Mouse (Mus musculus): ENCODE data around the gene Med19. TPM values are rescaled to one million over a fixed set of nuclear protein-coding genes. Genes with fewer than 3 reads are reported as not detected.
A peak's percentile ranks its signal among the peaks of the same experiment; 100 is the strongest.

Gene Med19
- polyA plus RNA-seq, 1 experiment = 14.3 TPM

DNA sequence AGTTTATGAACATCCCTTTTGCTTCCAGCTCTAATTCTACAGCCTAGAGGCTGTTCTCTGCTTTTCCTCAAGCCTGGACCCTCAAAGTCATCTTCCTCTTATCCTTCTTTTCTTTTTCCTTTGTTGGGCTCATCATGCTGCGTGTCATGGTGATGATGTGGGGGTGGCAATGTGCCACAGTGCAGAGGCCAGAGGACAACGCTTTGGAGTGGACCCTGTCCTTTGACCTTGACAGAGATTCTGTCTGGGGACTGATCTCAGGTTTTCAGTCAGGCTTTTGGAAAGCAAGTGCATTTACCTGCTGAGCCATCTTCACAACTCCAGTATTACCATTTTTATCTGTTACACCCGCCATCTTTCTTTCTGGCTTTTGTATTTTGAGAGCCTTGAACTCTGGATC, 53.0 kb downstream of the Med19 start:
- TF ChIP-seq POLR2A (IDR thresholded peaks at IDR 0.05; ENCODE audit: control insufficient read depth, low read depth, low read length) (no peak), CTCF (IDR thresholded peaks at IDR 0.05; ENCODE audit: control insufficient read depth, insufficient read depth, insufficient replicate concordance, low read depth, low read length) (no peak)
- peaks cover 10% of the 10 kb centered on the region for H3K4me1 ChIP-seq (ENCODE audit: control insufficient read depth, insufficient read depth, low read length)
- no peak overlapping the region for H3K4me3 ChIP-seq (ENCODE audit: control insufficient read depth, low read depth, low read length)
- no peaks in the 10 kb centered on the region for H3K36me3 ChIP-seq (ENCODE audit: control insufficient read depth, insufficient read depth, low read length)
- H3K27me3 ChIP-seq (ENCODE audit: control insufficient read depth, insufficient read depth, low read length) = no peaks in the 10 kb centered on the region
- H3K27ac ChIP-seq (ENCODE audit: control insufficient read depth, insufficient read depth, low read depth, low read length) = no peak overlapping the region

GRCm38 (mm10) chr2:84732394-84732793, 54.2 kb downstream of the Med19 start:
- Histone ChIP-seq H3K4me3 (ENCODE audit: control insufficient read depth, low read depth, low read length) (no peak overlapping the region), H3K4me1 (ENCODE audit: control insufficient read depth, insufficient read depth, low read length) (peaks cover 14% of the 10 kb centered on the region), H3K27ac (ENCODE audit: control insufficient read depth, insufficient read depth, low read depth, low read length) (no peak overlapping the region), H3K36me3 (ENCODE audit: control insufficient read depth, insufficient read depth, low read length) (no peaks in the 10 kb centered on the region), H3K27me3 (ENCODE audit: control insufficient read depth, insufficient read depth, low read length) (no peaks in the 10 kb centered on the region)
- no peak for TF ChIP-seq POLR2A (IDR thresholded peaks at IDR 0.05; ENCODE audit: control insufficient read depth, low read depth, low read length)

- Histone ChIP-seq H3K36me3 (ENCODE audit: control insufficient read depth, insufficient read depth, low read length) (no peaks in the 10 kb centered on the region), H3K27me3 (ENCODE audit: control insufficient read depth, insufficient read depth, low read length) (no peaks in the 10 kb centered on the region), H3K4me1 (ENCODE audit: control insufficient read depth, insufficient read depth, low read length) (peaks cover 18% of the 10 kb centered on the region), H3K4me3 (ENCODE audit: control insufficient read depth, low read depth, low read length) (peak within 1 kb of the TSS; percentile 46), H3K27ac (ENCODE audit: control insufficient read depth, insufficient read depth, low read depth, low read length) (no peak within 1 kb of the TSS)
- TF ChIP-seq POLR2A (IDR thresholded peaks at IDR 0.05; ENCODE audit: control insufficient read depth, low read depth, low read length) (no peak; the same call in 1 of the 2 replicates), CTCF (IDR thresholded peaks at IDR 0.05; ENCODE audit: control insufficient read depth, insufficient read depth, insufficient replicate concordance, low read depth, low read length) (no peak)
These were observed 55.5 kb downstream of the Med19 start, which contains the start of gene Ypel4 for GRCm38 (mm10) chr2:84733579-84734300. Gene Ypel4 (plus strand): TSS chr2:84734058.

DNA sequence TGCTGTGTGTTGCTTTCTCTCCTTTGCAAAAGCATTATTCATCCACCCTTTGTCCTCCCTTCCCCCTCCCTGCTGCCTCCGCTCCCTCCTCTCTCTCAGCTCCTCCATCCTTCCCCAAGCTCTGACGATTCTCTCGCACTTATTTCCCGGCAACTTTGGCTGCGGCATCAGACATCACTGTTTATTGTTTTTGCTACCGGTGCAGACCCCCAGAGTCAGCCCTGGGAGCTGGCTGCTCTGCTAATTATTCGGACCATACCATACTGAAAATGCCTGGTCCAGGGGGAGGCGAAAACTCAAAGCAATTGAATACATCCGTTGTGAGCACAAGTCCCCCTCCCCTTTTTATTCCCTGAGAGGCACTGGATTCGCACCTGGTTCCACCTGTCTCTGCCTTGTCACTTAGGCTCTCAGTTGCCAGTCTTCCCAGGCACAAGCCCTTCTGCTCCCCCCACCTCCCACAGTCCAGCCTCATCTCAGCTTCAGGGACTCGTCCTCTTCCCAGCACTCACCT, 56.2 kb downstream of the Med19 start:
- TF ChIP-seq CTCF (IDR thresholded peaks at IDR 0.05; ENCODE audit: control insufficient read depth, insufficient read depth, insufficient replicate concordance, low read depth, low read length) = no peak
- no peak for TF ChIP-seq POLR2A (IDR thresholded peaks at IDR 0.05; ENCODE audit: control insufficient read depth, low read depth, low read length)
- Histone ChIP-seq H3K27ac (ENCODE audit: control insufficient read depth, insufficient read depth, low read depth, low read length) (no peak overlapping the region), H3K4me1 (ENCODE audit: control insufficient read depth, insufficient read depth, low read length) (peaks cover 18% of the 10 kb centered on the region), H3K27me3 (ENCODE audit: control insufficient read depth, insufficient read depth, low read length) (no peaks in the 10 kb centered on the region), H3K36me3 (ENCODE audit: control insufficient read depth, insufficient read depth, low read length) (no peaks in the 10 kb centered on the region), H3K4me3 (ENCODE audit: control insufficient read depth, low read depth, low read length) (peak overlapping the region; percentile 46)

GRCm38 (mm10) chr2:84734919-84735318, 56.7 kb downstream of the Med19 start:
- peaks cover 18% of the 10 kb centered on the region for H3K4me1 ChIP-seq (ENCODE audit: control insufficient read depth, insufficient read depth, low read length)
- H3K27me3 ChIP-seq (ENCODE audit: control insufficient read depth, insufficient read depth, low read length) = no peaks in the 10 kb centered on the region
- H3K4me3 ChIP-seq (ENCODE audit: control insufficient read depth, low read depth, low read length) = no peak overlapping the region; the same call in 1 of the 2 replicates
- TF ChIP-seq CTCF (IDR thresholded peaks at IDR 0.05; ENCODE audit: control insufficient read depth, insufficient read depth, insufficient replicate concordance, low read depth, low read length) = no peak
- no peak for TF ChIP-seq POLR2A (IDR thresholded peaks at IDR 0.05; ENCODE audit: control insufficient read depth, low read depth, low read length)
- no peak overlapping the region for H3K27ac ChIP-seq (ENCODE audit: control insufficient read depth, insufficient read depth, low read depth, low read length)
- no peaks in the 10 kb centered on the region for H3K36me3 ChIP-seq (ENCODE audit: control insufficient read depth, insufficient read depth, low read length)

DNA sequence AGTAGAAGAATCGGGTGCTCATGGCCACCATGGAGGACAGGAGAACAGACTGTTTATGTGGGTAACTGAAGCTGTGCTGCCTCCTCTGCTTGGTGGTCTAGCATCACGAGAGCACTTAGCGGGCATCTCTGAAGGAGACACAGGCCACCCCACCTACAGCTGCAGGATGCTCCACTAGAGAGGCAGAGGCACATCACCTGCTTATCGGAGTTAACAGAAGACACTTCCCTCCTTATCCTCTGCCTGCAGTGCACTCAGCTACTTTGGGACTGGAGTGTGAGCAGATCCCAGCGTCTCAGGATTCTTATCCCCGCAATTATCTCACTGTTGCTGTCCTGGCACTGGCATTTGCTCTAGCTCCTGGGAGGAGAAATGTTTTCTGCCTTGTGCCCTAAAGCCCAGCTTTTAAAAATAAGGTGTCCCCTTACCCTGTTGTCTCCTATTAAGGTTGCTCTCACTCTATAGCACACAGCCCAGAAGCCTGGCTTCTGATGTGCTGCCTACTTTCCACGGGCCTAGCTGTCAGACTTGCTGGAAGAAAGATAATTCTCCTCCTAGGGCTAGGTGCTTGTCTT, 57.2 kb downstream of the Med19 start:
- TF ChIP-seq CTCF (IDR thresholded peaks at IDR 0.05; ENCODE audit: control insufficient read depth, insufficient read depth, insufficient replicate concordance, low read depth, low read length) (no peak), POLR2A (IDR thresholded peaks at IDR 0.05; ENCODE audit: control insufficient read depth, low read depth, low read length) (no peak)
- peaks cover 18% of the 10 kb centered on the region for H3K4me1 ChIP-seq (ENCODE audit: control insufficient read depth, insufficient read depth, low read length)

DNA sequence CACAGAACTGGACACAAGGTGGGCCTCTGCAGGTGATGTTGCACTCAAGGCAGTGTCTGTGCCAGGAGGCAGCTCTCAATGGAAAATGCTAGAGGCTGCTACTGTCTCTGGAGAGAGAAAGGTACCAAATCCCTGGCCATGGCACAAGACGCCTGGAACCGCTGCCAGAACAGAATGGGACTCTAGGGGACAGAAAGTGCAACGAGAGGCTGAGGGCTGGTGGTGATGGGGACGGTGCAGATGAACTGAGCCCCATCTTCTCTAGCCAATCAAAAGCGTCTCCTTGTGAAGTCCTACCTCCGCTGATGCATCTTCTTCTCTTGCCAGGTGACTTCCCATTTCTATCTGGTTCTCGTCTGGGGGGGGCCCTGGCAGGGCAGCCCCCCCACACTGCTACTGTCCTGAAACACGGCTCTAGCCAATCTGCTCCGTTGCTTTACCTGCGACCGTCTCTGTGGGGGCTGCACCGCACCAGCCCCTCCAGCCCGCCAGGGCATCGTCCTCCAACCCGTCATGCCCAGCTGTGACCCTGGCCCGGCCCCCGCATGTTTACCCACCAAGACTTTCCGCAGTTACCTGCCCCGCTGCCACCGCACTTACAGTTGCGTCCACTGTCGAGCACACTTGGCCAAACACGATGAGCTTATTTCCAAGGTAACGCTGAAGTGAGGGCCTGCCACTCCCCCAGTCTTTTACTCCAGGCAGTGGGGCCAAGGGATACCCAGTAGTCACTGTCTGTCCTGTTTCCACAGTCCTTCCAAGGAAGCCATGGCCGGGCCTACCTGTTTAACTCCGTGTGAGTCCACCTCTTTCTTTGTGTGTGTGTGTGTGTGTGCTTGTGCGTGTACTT, 58.3 kb downstream of the Med19 start:
- TF ChIP-seq POLR2A (IDR thresholded peaks at IDR 0.05; ENCODE audit: control insufficient read depth, low read depth, low read length) (no peak), CTCF (IDR thresholded peaks at IDR 0.05; ENCODE audit: control insufficient read depth, insufficient read depth, insufficient replicate concordance, low read depth, low read length) (no peak)
- no peaks in the 10 kb centered on the region for H3K27me3 ChIP-seq (ENCODE audit: control insufficient read depth, insufficient read depth, low read length)
- no peak overlapping the region for H3K27ac ChIP-seq (ENCODE audit: control insufficient read depth, insufficient read depth, low read depth, low read length)
- H3K4me1 ChIP-seq (ENCODE audit: control insufficient read depth, insufficient read depth, low read length) = peaks cover 18% of the 10 kb centered on the region
- peak overlapping the region; percentile 26 for H3K4me3 ChIP-seq (ENCODE audit: control insufficient read depth, low read depth, low read length)
- no peaks in the 10 kb centered on the region for H3K36me3 ChIP-seq (ENCODE audit: control insufficient read depth, insufficient read depth, low read length)

More for the DNA sequence above, 57.2 kb downstream of the Med19 start:
- Histone ChIP-seq H3K27me3 (ENCODE audit: control insufficient read depth, insufficient read depth, low read length) (no peaks in the 10 kb centered on the region), H3K36me3 (ENCODE audit: control insufficient read depth, insufficient read depth, low read length) (no peaks in the 10 kb centered on the region), H3K27ac (ENCODE audit: control insufficient read depth, insufficient read depth, low read depth, low read length) (no peak overlapping the region), H3K4me3 (ENCODE audit: control insufficient read depth, low read depth, low read length) (no peak overlapping the region; the same call in 1 of the 2 replicates)
